Mouse (Mus musculus) midbrain, embryonic 16.5 days (tissue): ENCODE measurements around the gene Cav1. TPM values are rescaled to one million over a fixed set of nuclear protein-coding genes. Genes with fewer than 3 reads are reported as not detected.

ENCODE experiments used
- ATAC-seq: fragments of 200-750 bp; cut with Nextera tagmentation; 2 replicates; pipeline ENCODE4 v1.8.0; 2017; ENCODE audit warnings: moderate TSS enrichment
- H3K27ac ChIP-seq: fragments of 300-500 bp; sonication (generic); 2 replicates; pipeline ENCODE4 v1.5.1; 2014; ENCODE audit warnings: mild to moderate bottlenecking, low read length, mixed read lengths
- H3K27me3 ChIP-seq: fragments of 300-500 bp; sonication (generic); 2 replicates; pipeline ENCODE4 v1.6.1; 2014; ENCODE audit warnings: low read depth, low read length, mixed read lengths; ENCODE audit not compliant: control insufficient read depth, insufficient read depth
- H3K36me3 ChIP-seq: fragments of 300-500 bp; sonication (generic); 2 replicates; pipeline ENCODE4 v1.6.1; 2014; ENCODE audit warnings: mild to moderate bottlenecking, low read length, moderate library complexity, mixed read lengths; ENCODE audit not compliant: control insufficient read depth, insufficient read depth
- H3K4me1 ChIP-seq: fragments of 300-500 bp; sonication (generic); 2 replicates; pipeline ENCODE4 v1.6.1; 2014; ENCODE audit warnings: mild to moderate bottlenecking, low read length, mixed read lengths; ENCODE audit not compliant: control insufficient read depth, insufficient read depth
- H3K4me2 ChIP-seq: fragments of 300-500 bp; sonication (generic); 2 replicates; pipeline ENCODE4 v1.6.1; 2014; ENCODE audit warnings: mild to moderate bottlenecking, low read length, mixed read lengths
- H3K4me3 ChIP-seq: fragments of 300-500 bp; sonication (generic); 2 replicates; pipeline ENCODE4 v1.5.1; 2014; ENCODE audit warnings: low read depth, mild to moderate bottlenecking, low read length, moderate library complexity, mixed read lengths
- H3K9ac ChIP-seq: fragments of 300-500 bp; sonication (generic); 2 replicates; pipeline ENCODE4 v1.6.1; 2014; ENCODE audit warnings: low read depth, low read length, mixed read lengths
- H3K9me3 ChIP-seq: fragments of 300-500 bp; sonication (generic); replicated peaks from 2 replicates; pipeline ENCODE4 v1.6.1; 2014; ENCODE audit warnings: mild to moderate bottlenecking, low read length, mixed read lengths; ENCODE audit not compliant: control insufficient read depth, poor library complexity, severe bottlenecking
- WGBS: fragments of 180-500 bp; shearing (Covaris S2); extraction: QIAGEN DNeasy Blood & Tissue Kit; methylation state at CpG from one replicate; pipeline ENCODE4 v1.1.7; 2014; 5-methylcytosine and 5-hydroxymethylcytosine counted together
- polyA plus RNA-seq: library from polyadenylated mRNA; unstranded; fragments of >200 nt; fragmentation: Nextera tagmentation; extraction: Ambion mirVana; gene quantifications from 2 replicates; pipeline ENCODE4 v1.2.1, GENCODE M21; 2015

The Cav1 gene
- polyA plus RNA-seq: 28.2 and 33.9 TPM in 2 replicates

GRCm38 (mm10) chr6:17305954-17306601, at the start of gene Cav1:
Gene Cav1 (plus strand): TSS chr6:17306335.
- WGBS: under 1% methylated on average over 26 of the region's 26 CpGs
- ATAC-seq: peak; percentile 82
- H3K9ac ChIP-seq: peak within 1 kb of the TSS; percentile 73
- peak within 1 kb of the TSS; percentile 56 for H3K4me3 ChIP-seq
- H3K4me2 ChIP-seq: peak within 1 kb of the TSS; percentile 99
- peaks cover 15% of the 10 kb centered on the region for H3K27me3 ChIP-seq
- peaks cover 9% of the 10 kb centered on the region for H3K4me1 ChIP-seq
- no peak within 1 kb of the TSS for H3K27ac ChIP-seq
- H3K36me3 ChIP-seq: no peaks in the 10 kb centered on the region
- no peaks in the 10 kb centered on the region for H3K9me3 ChIP-seq

GRCm38 (mm10) chr6:17258142-17258541, 48.0 kb upstream of the Cav1 start:
- Histone ChIP-seq H3K9me3 (no peaks in the 10 kb centered on the region), H3K4me3 (no peak overlapping the region), H3K9ac (no peak overlapping the region), H3K27me3 (no peaks in the 10 kb centered on the region), H3K4me1 (no peaks in the 10 kb centered on the region), H3K36me3 (no peaks in the 10 kb centered on the region), H3K4me2 (no peak overlapping the region), H3K27ac (no peak overlapping the region)
- 98% methylated on average over 1 of the region's 1 CpGs for WGBS
- no peak for ATAC-seq

- no peak for ATAC-seq
- H3K4me2 ChIP-seq: no peak overlapping the region
- no peak overlapping the region for H3K9ac ChIP-seq
- no peaks in the 10 kb centered on the region for H3K9me3 ChIP-seq
- no peak overlapping the region for H3K27ac ChIP-seq
- H3K4me1 ChIP-seq: no peaks in the 10 kb centered on the region
- no peaks in the 10 kb centered on the region for H3K36me3 ChIP-seq
- no peaks in the 10 kb centered on the region for H3K27me3 ChIP-seq
- H3K4me3 ChIP-seq: no peak overlapping the region
- whole genome bisulfite sequencing: 98% methylated on average over 1 of the region's 1 CpGs
Measured at GRCm38 (mm10) chr6:17258911-17259310, 47.2 kb upstream of the Cav1 start.

- Histone ChIP-seq H3K9me3 (no peaks in the 10 kb centered on the region), H3K9ac (no peak overlapping the region), H3K4me2 (no peak overlapping the region), H3K27ac (no peak overlapping the region), H3K4me1 (no peaks in the 10 kb centered on the region), H3K4me3 (no peak overlapping the region), H3K27me3 (no peaks in the 10 kb centered on the region), H3K36me3 (no peaks in the 10 kb centered on the region)
- no peak for ATAC-seq
- WGBS: 49% methylated on average over 2 of the region's 2 CpGs
Measured at GRCm38 (mm10) chr6:17262786-17263185, 43.3 kb upstream of the Cav1 start.

- no peak overlapping the region for H3K9ac ChIP-seq
- no peaks in the 10 kb centered on the region for H3K4me1 ChIP-seq
- no peaks in the 10 kb centered on the region for H3K9me3 ChIP-seq
- H3K4me3 ChIP-seq: no peak overlapping the region
- H3K36me3 ChIP-seq: no peaks in the 10 kb centered on the region
- 85% methylated on average over 4 of the region's 4 CpGs for WGBS
- no peak overlapping the region for H3K4me2 ChIP-seq
- no peak for ATAC-seq
- no peak overlapping the region for H3K27ac ChIP-seq
- H3K27me3 ChIP-seq: no peaks in the 10 kb centered on the region
Measured at GRCm38 (mm10) chr6:17265043-17265442, 41.1 kb upstream of the Cav1 start.

- Histone ChIP-seq H3K4me1 (no peaks in the 10 kb centered on the region), H3K4me3 (no peak overlapping the region), H3K36me3 (no peaks in the 10 kb centered on the region), H3K4me2 (no peak overlapping the region), H3K9ac (no peak overlapping the region), H3K9me3 (no peaks in the 10 kb centered on the region), H3K27ac (no peak overlapping the region), H3K27me3 (no peaks in the 10 kb centered on the region)
- ATAC-seq: no peak
- 86% methylated on average over 3 of the region's 3 CpGs for WGBS
Measured at GRCm38 (mm10) chr6:17266466-17266865, 39.7 kb upstream of the Cav1 start.

GRCm38 (mm10) chr6:17278366-17278765, 27.8 kb upstream of the Cav1 start:
- peaks cover 4% of the 10 kb centered on the region; the same call in 1 of the 2 replicates for H3K4me1 ChIP-seq
- H3K4me3 ChIP-seq: no peak overlapping the region
- no peak for ATAC-seq
- no peak overlapping the region for H3K27ac ChIP-seq
- H3K27me3 ChIP-seq: no peaks in the 10 kb centered on the region
- WGBS: 91% methylated on average over 3 of the region's 3 CpGs
- H3K4me2 ChIP-seq: no peak overlapping the region
- H3K9ac ChIP-seq: no peak overlapping the region
- H3K9me3 ChIP-seq: no peaks in the 10 kb centered on the region
- no peaks in the 10 kb centered on the region for H3K36me3 ChIP-seq

- Histone ChIP-seq H3K27ac (no peak within 1 kb of the TSS), H3K27me3 (no peaks in the 10 kb centered on the region), H3K9ac (peak within 1 kb of the TSS; percentile 81), H3K9me3 (no peaks in the 10 kb centered on the region), H3K36me3 (no peaks in the 10 kb centered on the region), H3K4me3 (peak within 1 kb of the TSS; percentile 70), H3K4me1 (peaks cover 4% of the 10 kb centered on the region; the same call in 1 of the 2 replicates), H3K4me2 (peak within 1 kb of the TSS; percentile 99)
- ATAC-seq: peak; percentile 93
- WGBS: under 1% methylated on average over 40 of the region's 40 CpGs
Measured at GRCm38 (mm10) chr6:17280939-17281756, 25.0 kb upstream of the Cav1 start, which contains the start of gene Cav2. Gene Cav2 (plus strand): TSS chr6:17281185.

GRCm38 (mm10) chr6:17281757-17282092, 24.4 kb upstream of the Cav1 start:
- peak; percentile 64; the same call in 1 of the 2 replicates for ATAC-seq
- WGBS: 27% methylated on average over 8 of the region's 8 CpGs
- Histone ChIP-seq H3K4me2 (peak overlapping the region; percentile 99), H3K36me3 (no peaks in the 10 kb centered on the region), H3K27ac (no peak overlapping the region), H3K9me3 (no peaks in the 10 kb centered on the region), H3K27me3 (no peaks in the 10 kb centered on the region), H3K9ac (peak overlapping the region; percentile 81; the same call in 1 of the 2 replicates), H3K4me3 (peak overlapping the region; percentile 70), H3K4me1 (peaks cover 4% of the 10 kb centered on the region; the same call in 1 of the 2 replicates)
